Mouse (Mus musculus) liver, embryonic 15.5 days (tissue): Measurements from ENCODE around the gene Mars2. TPM values are rescaled to one million over a fixed set of nuclear protein-coding genes. Genes with fewer than 3 reads are reported as not detected.

Source experiments
- ATAC-seq: fragments of 200-750 bp; cut with Nextera tagmentation; 2 replicates; pipeline ENCODE4 v1.8.0; 2017; ENCODE audit warnings: moderate number of reproducible peaks, mild to moderate bottlenecking, moderate library complexity; ENCODE audit not compliant: insufficient read depth
- H3K27ac ChIP-seq: fragments of 300-500 bp; sonication (generic); replicated peaks from 2 replicates; pipeline ENCODE4 v1.5.1; 2015; ENCODE audit warnings: mild to moderate bottlenecking, inconsistent platforms
- H3K27me3 ChIP-seq: fragments of 300-500 bp; sonication (generic); 2 replicates; pipeline ENCODE4 v1.6.1; 2015; ENCODE audit warnings: mild to moderate bottlenecking, inconsistent platforms
- H3K36me3 ChIP-seq: fragments of 300-500 bp; sonication (generic); replicated peaks from 2 replicates; pipeline ENCODE4 v1.6.1; 2015; ENCODE audit warnings: moderate library complexity, mild to moderate bottlenecking, inconsistent platforms
- H3K4me1 ChIP-seq: fragments of 300-500 bp; sonication (generic); replicated peaks from 2 replicates; pipeline ENCODE4 v1.6.1; 2015; ENCODE audit warnings: inconsistent platforms
- H3K4me2 ChIP-seq: fragments of 300-500 bp; sonication (generic); 2 replicates; pipeline ENCODE4 v1.6.1; 2015; ENCODE audit warnings: moderate library complexity, mild to moderate bottlenecking, inconsistent platforms
- H3K4me3 ChIP-seq: fragments of 300-500 bp; sonication (generic); replicated peaks from 2 replicates; pipeline ENCODE4 v1.5.1; 2015; ENCODE audit warnings: mild to moderate bottlenecking, inconsistent platforms
- H3K9ac ChIP-seq: fragments of 300-500 bp; sonication (generic); 2 replicates; pipeline ENCODE4 v1.6.1; 2015; ENCODE audit warnings: moderate library complexity, mild to moderate bottlenecking, inconsistent platforms
- H3K9me3 ChIP-seq: fragments of 300-500 bp; sonication (generic); replicated peaks from 2 replicates; pipeline ENCODE4 v1.6.1; 2016; ENCODE audit warnings: inconsistent platforms
- whole genome bisulfite sequencing: fragments of 180-500 bp; shearing (Covaris S2); methylation state at CpG from one replicate; pipeline ENCODE4 v1.1.7; 2015; ENCODE audit warnings: mixed read lengths; ENCODE audit not compliant: insufficient replicate concordance; 5-methylcytosine and 5-hydroxymethylcytosine counted together
- polyA plus RNA-seq: library from polyadenylated mRNA; unstranded; fragments of >200 nt; fragmentation: Nextera tagmentation; extraction: Ambion mirVana; gene quantifications from 2 replicates; pipeline ENCODE4 v1.2.1, GENCODE M21; 2015

Mars2 gene
- polyA plus RNA-seq, 1 experiment from 2014 or later, result 1.8 TPM

- Histone ChIP-seq H3K27me3 (no peaks in the 10 kb centered on the region), H3K9me3 (no peaks in the 10 kb centered on the region), H3K4me2 (no peak overlapping the region), H3K4me3 (no peak overlapping the region), H3K36me3 (0 out of 2 replicates have a peak, but pooled peaks cover 8% of the 10 kb centered on the region), H3K9ac (no peak overlapping the region), H3K4me1 (peaks cover 8% of the 10 kb centered on the region; the same call in 1 of the 2 replicates), H3K27ac (no peak overlapping the region)
- WGBS, result 61% methylated on average over 2 of the region's 2 CpGs
- no peak for ATAC-seq
Measured at GRCm38 (mm10) chr1:55246374-55246773, 9.4 kb downstream of the Mars2 start.

GRCm38 (mm10) chr1:55264385-55264784 lies 27.4 kb downstream of the Mars2 start:
- Histone ChIP-seq H3K4me1 (no peaks in the 10 kb centered on the region), H3K9ac (no peak overlapping the region), H3K4me2 (no peak overlapping the region), H3K9me3 (no peaks in the 10 kb centered on the region), H3K36me3 (no peaks in the 10 kb centered on the region), H3K4me3 (no peak overlapping the region), H3K27me3 (no peaks in the 10 kb centered on the region), H3K27ac (no peak overlapping the region)
- no peak for ATAC-seq
- WGBS, result 12% methylated on average over 2 of the region's 2 CpGs

DNA sequence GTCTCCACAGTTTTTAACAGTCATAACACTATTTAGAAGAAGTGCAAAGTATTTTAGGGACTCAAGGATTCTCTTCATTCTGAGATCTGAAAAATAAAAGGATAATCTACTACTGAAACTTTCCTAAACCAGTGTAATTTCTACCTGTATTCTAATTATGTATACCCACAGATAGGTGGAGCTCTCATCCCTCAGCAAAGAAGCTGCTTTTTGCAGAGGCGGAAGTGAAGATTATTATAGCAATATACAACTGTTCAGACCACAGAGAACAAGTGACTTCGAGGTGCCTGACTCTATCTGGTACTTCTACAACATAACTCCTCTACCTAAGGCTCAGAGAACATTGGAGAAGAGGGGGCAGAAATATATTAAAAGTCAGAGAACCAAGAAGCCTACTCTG lies 28.5 kb downstream of the Mars2 start:
- no peak overlapping the region for H3K4me2 ChIP-seq
- no peak for ATAC-seq
- no peaks in the 10 kb centered on the region for H3K27me3 ChIP-seq
- H3K4me1 ChIP-seq, result no peaks in the 10 kb centered on the region
- H3K9me3 ChIP-seq, result no peaks in the 10 kb centered on the region
- H3K4me3 ChIP-seq, result no peak overlapping the region
- H3K36me3 ChIP-seq, result no peaks in the 10 kb centered on the region
- H3K9ac ChIP-seq, result no peak overlapping the region
- no peak overlapping the region for H3K27ac ChIP-seq
- WGBS, result 38% methylated on average over 2 of the region's 2 CpGs

GRCm38 (mm10) chr1:55279081-55279480 lies 42.1 kb downstream of the Mars2 start:
- Histone ChIP-seq H3K4me2 (no peak overlapping the region), H3K27me3 (no peaks in the 10 kb centered on the region), H3K36me3 (no peaks in the 10 kb centered on the region), H3K9me3 (no peaks in the 10 kb centered on the region), H3K4me3 (no peak overlapping the region), H3K4me1 (no peaks in the 10 kb centered on the region), H3K27ac (no peak overlapping the region), H3K9ac (no peak overlapping the region)
- ATAC-seq, result no peak
- WGBS, result 68% methylated on average over 9 of the region's 9 CpGs

Other genes starting within 250 kb of the Mars2 start
- 112 and 130 TPM in 2 replicates for gene Sf3b1, start 209.7 kb upstream of the Mars2 start, polyA plus RNA-seq
- gene Coq10b, start 184.4 kb upstream of the Mars2 start, polyA plus RNA-seq, result 13.0 and 13.3 TPM in 2 replicates
- gene Hspe1, start 149.0 kb upstream of the Mars2 start, polyA plus RNA-seq, result 233 and 311 TPM in 2 replicates
- 245 and 256 TPM in 2 replicates for gene Hspd1, start 148.9 kb upstream of the Mars2 start, polyA plus RNA-seq
- gene Mob4, start 105.9 kb upstream of the Mars2 start, polyA plus RNA-seq, result 37.6 and 38.2 TPM in 2 replicates
- 0.58 and 0.67 TPM in 2 replicates for gene Rftn2, start 10.4 kb upstream of the Mars2 start, polyA plus RNA-seq
- 0.07 TPM in 1 of 2 replicates, not detected in the other for gene Boll, start 126.3 kb downstream of the Mars2 start, polyA plus RNA-seq
- gene Plcl1, start 168.7 kb downstream of the Mars2 start, polyA plus RNA-seq, result 0.10 and 0.14 TPM in 2 replicates